Mouse (Mus musculus) NIH3T3 (cell line): ENCODE measurements around the gene Rrbp1.

Experiments
- DNase-seq: peaks from one replicate; pipeline ENCODE4 v3.0.0-alpha.2; 2012; ENCODE audit warnings: low read depth

Rrbp1 gene

DNA sequence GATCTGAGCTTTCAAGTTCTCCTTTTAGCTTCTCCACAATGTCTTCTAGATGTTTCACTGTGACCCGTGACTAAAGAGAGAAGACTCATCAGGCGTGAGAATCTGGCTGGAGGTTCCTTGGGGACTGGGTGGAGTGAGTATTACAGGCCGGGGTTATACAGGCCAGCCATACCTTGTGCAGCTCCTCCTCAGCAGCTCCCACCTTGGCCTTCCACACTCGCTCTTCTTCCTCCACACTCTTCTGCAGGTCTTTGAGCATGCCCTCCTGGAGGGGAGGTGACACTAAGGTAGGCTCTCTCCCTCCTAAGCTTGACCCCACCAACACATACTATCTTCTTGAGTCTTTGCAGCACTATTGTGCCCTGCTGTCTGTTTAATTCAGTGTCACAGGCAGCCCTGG lies 57.1 kb downstream of the Rrbp1 start:
- DNase-seq: no peak

- DNase-seq: peak; percentile 69
Observed at GRCm38 (mm10) chr2:143951546-143952315, 59.3 kb downstream of the Rrbp1 start.

- DNase-seq: no peak
Observed at GRCm38 (mm10) chr2:143951028-143951420, 60.0 kb downstream of the Rrbp1 start.

DNA sequence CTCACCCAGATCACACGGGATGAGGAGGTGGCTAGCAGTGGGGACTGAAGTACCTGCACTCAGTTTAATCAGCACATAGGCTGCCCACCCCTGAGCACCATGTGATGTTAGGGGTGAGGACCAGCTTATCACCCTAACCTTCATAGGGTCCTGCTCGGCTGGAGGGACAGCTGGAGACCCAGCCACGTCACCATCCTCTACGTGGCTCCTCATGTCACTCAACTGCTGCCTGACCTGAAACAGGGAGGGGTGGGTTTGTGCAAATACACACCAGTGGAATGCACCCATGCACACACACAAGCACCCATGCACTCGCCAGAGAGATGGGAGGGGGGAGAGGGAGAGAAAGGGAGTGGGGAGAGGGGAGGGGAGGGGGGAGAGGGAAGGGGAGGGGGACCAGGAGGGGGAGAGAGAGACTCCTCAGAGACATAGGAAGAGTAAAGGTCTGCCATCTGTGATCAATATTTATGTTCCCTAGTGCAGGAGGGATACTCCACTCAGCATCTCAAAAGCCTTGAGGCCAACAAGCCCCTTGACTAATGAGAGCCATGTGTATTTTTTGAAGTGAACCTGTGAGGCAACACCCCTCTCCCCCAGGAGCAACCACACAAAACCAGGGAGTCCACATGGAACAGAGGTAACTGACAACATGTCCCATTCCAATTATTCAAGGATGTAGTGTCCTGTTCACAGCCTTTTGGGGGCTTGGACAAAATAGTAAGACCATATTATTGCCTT lies 60.6 kb downstream of the Rrbp1 start:
- DNase-seq: no peak

DNA sequence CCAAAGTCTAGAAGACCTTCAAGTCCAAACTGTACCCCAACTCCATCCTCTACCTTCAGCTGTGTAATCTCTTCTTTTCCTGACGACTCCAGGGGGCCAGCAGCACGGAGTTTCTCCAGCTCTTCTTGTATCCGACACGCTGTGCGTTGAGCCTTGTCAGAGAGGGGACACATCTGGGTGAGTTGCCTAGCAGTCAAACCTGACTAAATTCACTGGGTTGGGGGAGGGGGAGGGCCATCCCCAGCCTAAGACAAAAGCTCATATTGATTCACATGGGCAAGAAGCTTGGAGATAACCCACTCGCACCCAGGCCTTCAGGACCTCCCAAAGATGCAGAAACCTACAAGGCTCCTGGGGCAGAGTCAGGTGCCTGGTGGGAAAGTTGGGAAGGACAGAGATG lies 61.8 kb downstream of the Rrbp1 start:
- no peak for DNase-seq

GRCm38 (mm10) chr2:143948416-143948815 lies 62.6 kb downstream of the Rrbp1 start:
- DNase-seq: no peak

DNA sequence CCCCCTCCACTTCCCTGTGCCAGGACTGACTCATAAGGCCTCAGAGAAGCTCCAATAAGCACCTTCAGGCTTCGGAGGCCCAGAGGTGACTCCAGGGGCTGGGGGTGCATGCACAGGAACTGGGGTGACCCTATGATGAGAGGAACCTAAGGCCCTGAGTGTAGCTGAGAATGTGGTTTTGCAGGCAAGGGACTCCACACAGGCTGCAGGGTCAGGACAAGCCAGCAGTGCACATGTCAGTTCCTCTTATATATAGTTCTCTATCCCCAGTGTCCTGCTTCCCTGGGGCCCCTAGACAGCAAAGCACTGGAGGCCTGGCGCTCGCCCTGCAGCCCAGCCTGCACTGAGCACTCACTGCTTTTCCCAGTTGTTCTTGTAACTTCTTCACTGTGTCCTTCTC lies 63.1 kb downstream of the Rrbp1 start:
- DNase-seq: no peak

- no peak for DNase-seq
Observed at GRCm38 (mm10) chr2:143946399-143946798, 64.7 kb downstream of the Rrbp1 start.

GRCm38 (mm10) chr2:143945466-143946075 lies 65.5 kb downstream of the Rrbp1 start:
- peak; percentile 55 for DNase-seq

- DNase-seq: peak; percentile 40
Observed at GRCm38 (mm10) chr2:143944796-143945195, 66.3 kb downstream of the Rrbp1 start.

- DNase-seq: no peak
Observed at GRCm38 (mm10) chr2:143940406-143940805, 70.7 kb downstream of the Rrbp1 start.

DNA sequence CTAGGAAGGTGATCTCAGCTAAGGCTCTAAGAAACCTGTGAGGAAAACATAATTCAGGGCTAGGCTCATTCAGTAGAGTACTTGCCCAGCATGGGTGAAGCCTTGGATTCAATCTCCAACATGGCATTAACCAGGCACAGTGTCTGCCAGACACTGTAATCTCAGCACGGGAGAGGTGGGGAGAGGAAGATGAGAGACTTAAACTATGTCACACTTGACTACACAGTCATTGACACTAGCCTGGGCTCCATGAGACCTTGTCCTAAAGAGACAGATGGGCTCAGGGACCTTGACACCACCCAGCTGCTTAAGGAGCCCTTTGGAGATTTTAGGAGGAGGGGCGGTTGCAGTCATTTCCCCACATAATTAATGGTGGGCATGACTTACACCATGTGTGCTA lies 73.2 kb downstream of the Rrbp1 start:
- DNase-seq: no peak

- no peak for DNase-seq
Observed at GRCm38 (mm10) chr2:143934439-143934838, 76.6 kb downstream of the Rrbp1 start.

DNA sequence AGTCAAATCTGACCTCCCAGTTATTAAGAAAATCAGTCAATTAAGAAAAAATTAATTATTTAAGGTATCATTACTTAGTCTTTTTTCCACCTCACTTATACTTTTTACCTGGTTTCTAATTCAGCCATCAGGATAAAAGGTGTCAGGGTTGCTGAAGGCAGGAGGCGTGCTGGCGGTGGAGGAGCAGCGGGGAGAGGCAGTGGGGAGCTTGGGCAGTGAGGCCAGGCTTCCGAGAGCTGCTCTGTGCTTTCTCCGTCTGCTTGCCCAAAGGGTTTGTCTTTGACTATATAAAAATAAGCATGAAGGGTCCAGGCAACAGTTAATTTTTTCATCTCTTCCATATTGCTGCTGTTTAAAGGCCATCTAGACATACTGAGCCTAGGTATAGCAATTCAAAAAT lies 77.5 kb downstream of the Rrbp1 start:
- no peak for DNase-seq

DNA sequence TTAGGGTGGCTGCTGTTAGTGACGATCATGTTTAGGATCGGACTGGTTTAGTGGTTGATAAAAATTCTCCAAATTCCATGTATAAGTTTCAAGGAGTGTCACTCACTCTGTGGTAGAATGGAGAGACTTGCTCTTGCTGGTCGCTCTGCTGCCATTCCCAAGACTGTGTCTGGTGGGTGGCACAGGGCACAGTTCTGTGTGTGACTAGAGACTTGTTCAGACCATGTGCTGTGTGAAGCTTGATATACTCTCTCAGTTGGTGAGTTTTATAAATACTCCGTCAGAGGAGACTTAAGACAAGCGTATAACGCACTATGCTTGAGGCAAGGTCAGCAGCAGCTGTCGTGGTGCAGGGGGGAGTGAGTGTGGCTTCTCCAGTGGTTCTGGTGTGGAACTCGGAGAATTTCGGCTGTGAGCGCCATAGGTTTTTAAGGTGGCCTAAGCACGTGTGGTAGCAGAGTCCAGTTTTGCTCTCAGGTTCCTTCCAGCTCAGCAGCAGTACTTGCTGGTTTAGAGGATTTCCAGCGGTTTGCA lies 78.7 kb downstream of the Rrbp1 start:
- no peak for DNase-seq

DNA sequence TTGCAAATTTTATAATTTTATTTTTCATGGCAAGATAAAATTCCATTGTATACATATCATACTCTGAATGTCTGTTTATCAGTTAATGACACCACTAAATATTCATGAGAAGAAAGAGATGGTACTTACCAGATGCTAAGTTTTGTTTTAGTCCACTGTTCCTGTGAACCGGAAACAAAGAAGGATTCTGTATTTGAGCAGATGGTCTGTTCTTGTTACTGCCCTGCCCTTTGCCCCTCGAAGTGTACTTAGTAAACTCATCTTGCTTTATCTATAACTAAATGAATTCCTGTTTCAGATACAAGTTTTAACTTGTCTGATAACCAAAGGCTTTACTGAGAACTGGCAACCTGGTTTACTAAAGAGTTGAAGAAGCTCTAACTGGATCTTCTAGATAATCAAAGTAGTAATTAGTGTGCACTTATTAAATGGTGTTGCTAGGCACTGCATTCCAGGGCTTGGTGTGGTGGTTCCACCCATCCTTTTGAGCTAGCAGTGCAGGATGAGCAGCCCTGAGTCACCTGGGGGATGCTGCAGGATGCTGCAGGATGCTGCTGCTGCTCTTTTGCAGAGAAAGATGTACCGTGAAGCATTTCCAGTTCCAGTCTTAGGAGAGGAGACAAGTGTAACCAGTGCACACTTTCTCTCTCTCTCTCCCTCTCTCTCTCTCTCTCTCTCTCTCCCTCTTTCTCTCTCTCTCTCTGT lies 81.3 kb downstream of the Rrbp1 start:
- no peak for DNase-seq

GRCm38 (mm10) chr2:143925826-143926225 lies 85.2 kb downstream of the Rrbp1 start:
- no peak for DNase-seq

- no peak for DNase-seq
Observed at GRCm38 (mm10) chr2:143924085-143924484, 87.0 kb downstream of the Rrbp1 start.

- DNase-seq: no peak
Observed at GRCm38 (mm10) chr2:143918831-143919502, 92.1 kb downstream of the Rrbp1 start.

DNA sequence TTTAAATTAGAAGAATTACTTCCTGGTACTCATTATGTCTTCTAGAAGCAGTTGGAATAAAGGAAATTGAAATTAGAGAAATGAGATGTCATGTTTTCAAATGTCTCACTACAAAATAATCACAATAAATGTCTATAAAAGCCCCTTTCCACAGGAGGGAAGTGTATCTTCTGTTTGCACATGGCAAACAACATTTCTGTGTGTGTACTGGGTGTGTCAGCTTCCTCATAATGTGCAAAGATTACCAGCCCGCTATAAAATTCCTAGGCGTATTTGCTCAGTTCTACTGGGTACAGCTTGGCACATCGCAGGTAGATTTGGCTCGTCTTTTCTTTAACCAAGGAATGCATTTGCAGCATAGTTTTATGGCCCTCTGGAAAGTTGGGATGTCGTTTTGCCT lies 93.4 kb downstream of the Rrbp1 start:
- DNase-seq: no peak

GRCm38 (mm10) chr2:143916229-143916628 lies 94.8 kb downstream of the Rrbp1 start:
- DNase-seq: peak; percentile 65
